Mouse (Mus musculus) erythroid progenitor cell, adult 5-6 weeks (primary cell): Measurements from ENCODE around the gene Tspo2. TPM values are rescaled to one million over a fixed set of nuclear protein-coding genes. Genes with fewer than 3 reads are reported as not detected.

Source experiments
- ATAC-seq: replicated peaks from 2 replicates; pipeline ENCODE4 v1.8.0; 2016; ENCODE audit warnings: moderate number of reproducible peaks, mild to moderate bottlenecking, moderate TSS enrichment, inconsistent platforms; ENCODE audit not compliant: poor library complexity, low FRiP score, severe bottlenecking
- total RNA-seq, 2 experiments: library from RNA; stranded (forward) in 1 of 2; stranded (reverse) in 1 of 2; fragments of 150-400 nt in 1 of 2; fragments of 186-747, 209-891 nt in 1 of 2; gene quantifications; 2 replicates each; pipeline versions ENCODE4 v1.2.3 to v1.2.4; 2015 to 2017; ENCODE audit warnings: low replicate concordance in 2 of 2

The Tspo2 gene
- total RNA-seq, 2 experiments from 2014 or later, result 464 to 537 TPM

- ATAC-seq, result no peak
Measured at GRCm38 (mm10) chr17:48425823-48426612, 25.3 kb downstream of the Tspo2 start.

GRCm38 (mm10) chr17:48424237-48424636 lies 27.1 kb downstream of the Tspo2 start:
- ATAC-seq, result no peak

GRCm38 (mm10) chr17:48419571-48419970 lies 31.8 kb downstream of the Tspo2 start:
- ATAC-seq, result no peak

GRCm38 (mm10) chr17:48418781-48419180 lies 32.5 kb downstream of the Tspo2 start:
- ATAC-seq, result no peak

- ATAC-seq, result no peak
Measured at GRCm38 (mm10) chr17:48418174-48418573, 33.1 kb downstream of the Tspo2 start.

- 0 out of 2 replicates have a peak, but pooled peaks have one; percentile 13 for ATAC-seq
Measured at GRCm38 (mm10) chr17:48417521-48417920, 33.8 kb downstream of the Tspo2 start.

GRCm38 (mm10) chr17:48416425-48417195 lies 34.7 kb downstream of the Tspo2 start:
- ATAC-seq, result peak; percentile 66; the same call in 1 of the 2 replicates

GRCm38 (mm10) chr17:48416011-48416410 lies 35.3 kb downstream of the Tspo2 start:
- ATAC-seq, result no peak

GRCm38 (mm10) chr17:48411241-48411640 lies 40.1 kb downstream of the Tspo2 start:
- ATAC-seq, result no peak

GRCm38 (mm10) chr17:48410299-48410785 lies 41.0 kb downstream of the Tspo2 start:
- peak; percentile 49 for ATAC-seq

GRCm38 (mm10) chr17:48409380-48410298 lies 41.7 kb downstream of the Tspo2 start, which contains the start of the genes Nfya and Oard1:
Nfya (minus strand) TSS chr17:48409906.
Oard1 (plus strand) TSS chr17:48410014.
- ATAC-seq, result peak; percentile 83

- ATAC-seq, result peak; percentile 41
Measured at GRCm38 (mm10) chr17:48408526-48409291, 42.6 kb downstream of the Tspo2 start.

- ATAC-seq, result no peak
Measured at GRCm38 (mm10) chr17:48407910-48408525, 43.3 kb downstream of the Tspo2 start.

- ATAC-seq, result no peak
Measured at GRCm38 (mm10) chr17:48407154-48407553, 44.2 kb downstream of the Tspo2 start.

GRCm38 (mm10) chr17:48404706-48405105 lies 46.6 kb downstream of the Tspo2 start:
- ATAC-seq, result no peak

- no peak for ATAC-seq
Measured at GRCm38 (mm10) chr17:48403848-48404247, 47.5 kb downstream of the Tspo2 start.

GRCm38 (mm10) chr17:48402751-48403150 lies 48.6 kb downstream of the Tspo2 start:
- ATAC-seq, result no peak

GRCm38 (mm10) chr17:48401710-48402109 lies 49.6 kb downstream of the Tspo2 start:
- ATAC-seq, result no peak
